33 mouse cellular contexts compared by ENCODE assay signal in genomic region chr10:34053987-34054386, GRCm38 (mm10). TPM values are rescaled to one million over a fixed set of nuclear protein-coding genes. Genes with fewer than 3 reads are reported as not detected.
A peak's percentile ranks its signal among the peaks of the same experiment; 100 is the strongest.
DNase-seq lines count a peak whose midpoint lies in the region; ATAC-seq and TF ChIP-seq lines count a peak whose summit lies in the region.
"Had no signal": no experiment of that assay in that cellular context is flagged by ENCODE, and none has a peak within 500 bp of the region (broad histone marks: within the 10 kb centered on the region; RNA-seq: fewer than 3 reads in every experiment).

No protein-coding gene starts in this region.

- no peaks in the 10 kb centered on the region for H3K36me3 ChIP-seq in kidney, postnatal 0 days (ENCODE audit: insufficient read depth, low read length)
- H3K36me3 ChIP-seq in kidney, adult 2 months (ENCODE audit: control insufficient read depth, insufficient read depth, low read length) = no peaks in the 10 kb centered on the region
- no peaks in the 10 kb centered on the region for H3K36me3 ChIP-seq in stomach, embryonic 14.5 days (ENCODE audit: control insufficient read depth, insufficient read depth, low read length)
- no peaks in the 10 kb centered on the region for H3K36me3 ChIP-seq in stomach, postnatal 0 days (ENCODE audit: control insufficient read depth, insufficient read depth, low read length)
- H3K36me3 ChIP-seq in MEL (ENCODE audit: control insufficient read depth in 1 of 2, insufficient read depth in 2 of 2, low read length in 2 of 2) = no peaks in the 10 kb centered on the region
- H3K36me3 ChIP-seq: embryonic facial prominence, embryonic 10.5 days; embryonic facial prominence, embryonic 13.5 days; forebrain, embryonic 12.5 days; forebrain, embryonic 15.5 days; G1E; heart, embryonic 12.5 days; heart, embryonic 15.5 days; hindbrain, embryonic 12.5 days; hindbrain, embryonic 15.5 days had no signal

- no peak overlapping the region for H3K27ac ChIP-seq in kidney, postnatal 0 days
- H3K27ac ChIP-seq in kidney, adult 2 months (ENCODE audit: insufficient read depth, low read depth, low read length) = no peak overlapping the region
- no peak overlapping the region for H3K27ac ChIP-seq in stomach, embryonic 14.5 days (ENCODE audit: low read length)
- H3K27ac ChIP-seq in stomach, postnatal 0 days (replicated peaks) = no peak overlapping the region
- no peak overlapping the region for H3K27ac ChIP-seq in MEL (ENCODE audit: control insufficient read depth, low read depth, low read length)
- H3K27ac ChIP-seq: embryonic facial prominence, embryonic 10.5 days; embryonic facial prominence, embryonic 13.5 days; forebrain, embryonic 12.5 days; forebrain, embryonic 15.5 days; heart, embryonic 15.5 days; hindbrain, embryonic 12.5 days; hindbrain, embryonic 15.5 days had no signal

- WGBS in kidney, postnatal 0 days = 64% methylated on average over 2 of the region's 2 CpGs
- WGBS in kidney, adult 2 months = 78% methylated on average over 2 of the region's 2 CpGs
- 48% methylated on average over 2 of the region's 2 CpGs for WGBS in stomach, embryonic 14.5 days
- WGBS in stomach, postnatal 0 days = 66% methylated on average over 2 of the region's 2 CpGs

- intact Hi-C loops in heart, postnatal 14 days (cut with DNase I) = no loop called here

- TF ChIP-seq EP300 in stomach, postnatal 0 days (optimal IDR thresholded peaks at IDR 0.05) = no peak
- TF ChIP-seq EP300 in MEL (IDR thresholded peaks at IDR 0.05; ENCODE audit: low read depth in 1 of 2, low read length in 2 of 2) = no peak

- ATAC-seq in kidney, postnatal 0 days (replicated peaks; ENCODE audit: low FRiP score, low read depth) = no peak
- peak; percentile 49; the same call in 1 of the 2 replicates for ATAC-seq in stomach, embryonic 14.5 days (ENCODE audit: insufficient number of reproducible peaks, insufficient read depth, low FRiP score, low read depth)
- no peak for ATAC-seq in stomach, postnatal 0 days (ENCODE audit: low FRiP score, low TSS enrichment)
- ATAC-seq in hematopoietic stem cell, adult 5-6 weeks (replicated peaks in 1 of 2; ENCODE audit: insufficient read depth in 1 of 2, low FRiP score in 2 of 2, low TSS enrichment in 1 of 2, low read depth in 1 of 2, poor library complexity in 2 of 2, severe bottlenecking in 2 of 2) = peak; percentile 66 to 71
- ATAC-seq: forebrain, embryonic 15.5 days had no signal

- H3K9ac ChIP-seq in kidney, postnatal 0 days (ENCODE audit: low read depth, low read length) = no peak overlapping the region
- no peak overlapping the region for H3K9ac ChIP-seq in stomach, embryonic 14.5 days (replicated peaks; ENCODE audit: low read depth, low read length)
- H3K9ac ChIP-seq in stomach, postnatal 0 days (ENCODE audit: low read length) = no peak overlapping the region
- no peak overlapping the region for H3K9ac ChIP-seq in MEL (ENCODE audit: control insufficient read depth, low read depth, low read length, poor library complexity, severe bottlenecking)
- H3K9ac ChIP-seq: embryonic facial prominence, embryonic 13.5 days; forebrain, embryonic 12.5 days; forebrain, embryonic 15.5 days; heart, embryonic 12.5 days; heart, embryonic 15.5 days; hindbrain, embryonic 12.5 days; hindbrain, embryonic 15.5 days had no signal

- TF ChIP-seq RAD21 in MEL (IDR thresholded peaks at IDR 0.05; ENCODE audit: low read depth, low read length) = no peak

- no peak for TF ChIP-seq CTCF in kidney, postnatal 0 days (IDR thresholded peaks at IDR 0.05; ENCODE audit: low read depth)
- TF ChIP-seq CTCF in kidney, adult 2 months (conservative IDR thresholded peaks at IDR 0.05; ENCODE audit: insufficient read depth, insufficient read length, low read depth, low read length) = no peak
- TF ChIP-seq CTCF in stomach, postnatal 0 days (IDR thresholded peaks at IDR 0.05; ENCODE audit: low read depth) = no peak
- no peak for TF ChIP-seq CTCF in MEL (IDR thresholded peaks at IDR 0.05 in 2 of 3, conservative IDR thresholded peaks at IDR 0.05 in 1 of 3; ENCODE audit: control insufficient read depth in 1 of 3, insufficient read depth in 1 of 3, low read depth in 2 of 3, low read length in 3 of 3, poor library complexity in 1 of 3, severe bottlenecking in 1 of 3)

- H3K27me3 ChIP-seq in kidney, postnatal 0 days (ENCODE audit: insufficient read depth, low read length) = no peaks in the 10 kb centered on the region
- H3K27me3 ChIP-seq in kidney, adult 2 months (replicated peaks; ENCODE audit: control insufficient read depth, insufficient read depth, low read length) = no peaks in the 10 kb centered on the region; the same call in 1 of the 2 replicates
- H3K27me3 ChIP-seq in stomach, embryonic 14.5 days (ENCODE audit: control insufficient read depth, insufficient read depth, low read length) = no peaks in the 10 kb centered on the region
- no peaks in the 10 kb centered on the region for H3K27me3 ChIP-seq in stomach, postnatal 0 days (ENCODE audit: control insufficient read depth, insufficient read depth, low read length)
- H3K27me3 ChIP-seq in MEL (ENCODE audit: control insufficient read depth in 1 of 2, insufficient read depth in 2 of 2, low read length in 2 of 2) = no peaks in the 10 kb centered on the region; a peak in 1 of 4 replicates
- H3K27me3 ChIP-seq: CH12.LX; embryonic facial prominence, embryonic 13.5 days; forebrain, embryonic 12.5 days; forebrain, embryonic 15.5 days; heart, embryonic 12.5 days; heart, embryonic 15.5 days; hindbrain, embryonic 12.5 days; hindbrain, embryonic 15.5 days had no signal

- H3K4me3 ChIP-seq in kidney, postnatal 0 days (replicated peaks; ENCODE audit: low read depth, low read length) = no peak overlapping the region
- no peak overlapping the region for H3K4me3 ChIP-seq in kidney, adult 2 months (ENCODE audit: insufficient read depth, low read depth, low read length)
- no peak overlapping the region for H3K4me3 ChIP-seq in stomach, embryonic 14.5 days (ENCODE audit: low read depth, low read length)
- H3K4me3 ChIP-seq in stomach, postnatal 0 days (ENCODE audit: low read depth, low read length) = no peak overlapping the region
- no peak overlapping the region for H3K4me3 ChIP-seq in MEL (ENCODE audit: control insufficient read depth in 1 of 2, insufficient read depth in 1 of 2, low read depth in 2 of 2, low read length in 2 of 2)
- H3K4me3 ChIP-seq: embryonic facial prominence, embryonic 10.5 days; embryonic facial prominence, embryonic 13.5 days; erythroblast, embryonic 14.5 days; forebrain, embryonic 12.5 days; forebrain, embryonic 15.5 days; heart, embryonic 12.5 days; heart, embryonic 15.5 days; hindbrain, embryonic 12.5 days; hindbrain, embryonic 15.5 days had no signal

- no peak for TF ChIP-seq POLR2A in kidney, adult 2 months (IDR thresholded peaks at IDR 0.05; ENCODE audit: low read depth, low read length)
- no peak for TF ChIP-seq POLR2A in MEL (IDR thresholded peaks at IDR 0.05; ENCODE audit: control insufficient read depth in 1 of 2, insufficient read depth in 1 of 2, low read depth in 1 of 2, low read length in 2 of 2, poor library complexity in 1 of 2)

- DNase-seq in kidney, postnatal 0 days (ENCODE audit: low spot score) = peak; percentile 46
- DNase-seq in kidney, adult 2 months = no peak
- no peak for DNase-seq in stomach, postnatal 0 days (ENCODE audit: low spot score)
- DNase-seq in MEL (ENCODE audit: low read depth, low spot score) = peak; percentile 7
- DNase-seq in heart, postnatal 14 days = no peak
- DNase-seq: adrenal gland, adult 2 months; adrenal gland, postnatal 14 days; B cell, adult 2 months; cerebellum, adult 11 months; cerebellum, adult 2 months; cerebellum, adult 9-11 months; cerebellum, postnatal 25 days; embryo, embryonic 11 days; gastrocnemius, postnatal 25 days; heart, adult 18-20 months; heart, postnatal 10 days; heart, postnatal 4 days had no signal

- no peaks in the 10 kb centered on the region for H3K9me3 ChIP-seq in kidney, postnatal 0 days (replicated peaks; ENCODE audit: low read length)
- H3K9me3 ChIP-seq in stomach, embryonic 14.5 days (ENCODE audit: control insufficient read depth, low read depth, low read length) = no peaks in the 10 kb centered on the region
- no peaks in the 10 kb centered on the region for H3K9me3 ChIP-seq in stomach, postnatal 0 days (ENCODE audit: control insufficient read depth, low read length)
- no peaks in the 10 kb centered on the region for H3K9me3 ChIP-seq in MEL (replicated peaks; ENCODE audit: insufficient read depth, low read length)
- H3K9me3 ChIP-seq: embryonic facial prominence, embryonic 10.5 days; embryonic facial prominence, embryonic 13.5 days; forebrain, embryonic 12.5 days; forebrain, embryonic 15.5 days; G1E; heart, embryonic 12.5 days; heart, embryonic 15.5 days; hindbrain, embryonic 12.5 days; hindbrain, embryonic 15.5 days had no signal

- no peaks in the 10 kb centered on the region for H3K4me1 ChIP-seq in kidney, postnatal 0 days (replicated peaks; ENCODE audit: insufficient read depth, low read length)
- no peaks in the 10 kb centered on the region for H3K4me1 ChIP-seq in kidney, adult 2 months (ENCODE audit: control insufficient read depth, insufficient read depth, low read length)
- H3K4me1 ChIP-seq in stomach, embryonic 14.5 days (ENCODE audit: control insufficient read depth, insufficient read depth, low read length) = no peaks in the 10 kb centered on the region
- H3K4me1 ChIP-seq in stomach, postnatal 0 days (replicated peaks; ENCODE audit: control insufficient read depth, insufficient read depth) = no peaks in the 10 kb centered on the region
- H3K4me1 ChIP-seq in MEL (ENCODE audit: control insufficient read depth in 1 of 2, insufficient read depth in 2 of 2, low read length in 2 of 2) = no peaks in the 10 kb centered on the region
- H3K4me1 ChIP-seq: embryonic facial prominence, embryonic 10.5 days; embryonic facial prominence, embryonic 13.5 days; forebrain, embryonic 12.5 days; forebrain, embryonic 15.5 days; heart, embryonic 12.5 days; heart, embryonic 15.5 days; hindbrain, embryonic 12.5 days; hindbrain, embryonic 15.5 days had no signal

- no peak overlapping the region for H3K4me2 ChIP-seq in kidney, postnatal 0 days (ENCODE audit: low read length)
- H3K4me2 ChIP-seq in stomach, embryonic 14.5 days (replicated peaks; ENCODE audit: low read depth, low read length) = no peak overlapping the region
- H3K4me2 ChIP-seq in stomach, postnatal 0 days (replicated peaks; ENCODE audit: low read depth) = no peak overlapping the region
- H3K4me2 ChIP-seq: embryonic facial prominence, embryonic 13.5 days; forebrain, embryonic 12.5 days; forebrain, embryonic 15.5 days; heart, embryonic 12.5 days; heart, embryonic 15.5 days; hindbrain, embryonic 12.5 days; hindbrain, embryonic 15.5 days had no signal

- no peaks in the 10 kb centered on the region for H3K79me2 ChIP-seq in MEL (ENCODE audit: control insufficient read depth, insufficient read depth, low read length, poor library complexity)

RNA-seq across cellular contexts. Expression of gene Calhm4, which starts 9.9 kb away (rescaled TPM):
- not detected in 2 replicates for polyA plus RNA-seq in kidney, postnatal 0 days (2015; fragmentation: Nextera tagmentation; extraction: Ambion mirVana)
- polyA plus RNA-seq in kidney, adult 2 months (2012; rRNA removed) = not detected in 2 replicates
- not detected in 2 replicates for polyA plus RNA-seq in stomach, embryonic 14.5 days (2014; fragmentation: Nextera tagmentation; extraction: Ambion mirVana)
- not detected in 2 replicates for polyA plus RNA-seq in stomach, postnatal 0 days (2015; fragmentation: Nextera tagmentation; extraction: Ambion mirVana)
- total RNA-seq in MEL (2012; rRNA removed) = not detected in 2 replicates
- not detected for polyA plus RNA-seq in MEL (2012; ENCODE audit: insufficient read depth in 1 of 2, insufficient read length in 2 of 2, low read depth in 1 of 2, low replicate concordance in 2 of 2, missing spikeins in 1 of 2)
- not detected in 2 replicates for total RNA-seq in hematopoietic stem cell, adult 5-6 weeks (2017)
- total RNA-seq in heart, postnatal 14 days (2021) = not detected
- total RNA-seq: adrenal gland, adult 2 months; adrenal gland, postnatal 14 days; adrenal gland, postnatal 4 days; gastrocnemius, adult 8-10 months; gastrocnemius, postnatal 25 days; heart, adult 18-20 months; heart, postnatal 10 days; heart, postnatal 4 days had no signal
- polyA plus RNA-seq: adrenal gland, adult 2 months; cerebellum, adult 2 months; embryonic facial prominence, embryonic 10.5 days; embryonic facial prominence, embryonic 13.5 days; erythroblast, embryonic 14.5 days; forebrain, embryonic 12.5 days; forebrain, embryonic 15.5 days; G1E; gonadal fat pad, adult 2 months; heart, embryonic 12.5 days; heart, embryonic 15.5 days; hindbrain, embryonic 12.5 days; hindbrain, embryonic 15.5 days had no signal

RNA-seq across cellular contexts. Expression of gene Trappc3l, which starts 16.6 kb away (rescaled TPM):
- polyA plus RNA-seq in kidney, postnatal 0 days (2015; fragmentation: Nextera tagmentation; extraction: Ambion mirVana) = not detected in 2 replicates
- not detected in 2 replicates for polyA plus RNA-seq in kidney, adult 2 months (2012; rRNA removed)
- polyA plus RNA-seq in stomach, embryonic 14.5 days (2014; fragmentation: Nextera tagmentation; extraction: Ambion mirVana) = not detected in 2 replicates
- not detected in 2 replicates for polyA plus RNA-seq in stomach, postnatal 0 days (2015; fragmentation: Nextera tagmentation; extraction: Ambion mirVana)
- not detected in 2 replicates for total RNA-seq in MEL (2012; rRNA removed)
- polyA plus RNA-seq in MEL (2012; ENCODE audit: insufficient read depth in 1 of 2, insufficient read length in 2 of 2, low read depth in 1 of 2, low replicate concordance in 2 of 2, missing spikeins in 1 of 2) = not detected
- not detected in 2 replicates for total RNA-seq in hematopoietic stem cell, adult 5-6 weeks (2017)
- total RNA-seq in heart, postnatal 14 days (2021) = not detected
- total RNA-seq: adrenal gland, adult 2 months; adrenal gland, postnatal 14 days; adrenal gland, postnatal 4 days; CH12.LX; G1E; gastrocnemius, adult 8-10 months; gastrocnemius, postnatal 25 days; heart, adult 18-20 months; heart, postnatal 10 days; heart, postnatal 4 days had no signal
- polyA plus RNA-seq: adrenal gland, adult 2 months; cerebellum, adult 2 months; embryonic facial prominence, embryonic 10.5 days; embryonic facial prominence, embryonic 13.5 days; erythroblast, embryonic 14.5 days; forebrain, embryonic 12.5 days; forebrain, embryonic 15.5 days; G1E; gonadal fat pad, adult 2 months; heart, embryonic 12.5 days; heart, embryonic 15.5 days; hindbrain, embryonic 12.5 days; hindbrain, embryonic 15.5 days had no signal

RNA-seq across cellular contexts. Expression of gene Rwdd1, which starts 34.6 kb away (rescaled TPM):
- polyA plus RNA-seq in kidney, postnatal 0 days (2015; fragmentation: Nextera tagmentation; extraction: Ambion mirVana) = 142 and 147 TPM in 2 replicates
- polyA plus RNA-seq in kidney, adult 2 months (2012; rRNA removed) = 31.6 and 32.1 TPM in 2 replicates
- polyA plus RNA-seq in stomach, embryonic 14.5 days (2014; fragmentation: Nextera tagmentation; extraction: Ambion mirVana) = 134 and 137 TPM in 2 replicates
- 104 and 109 TPM in 2 replicates for polyA plus RNA-seq in stomach, postnatal 0 days (2015; fragmentation: Nextera tagmentation; extraction: Ambion mirVana)
- 137 and 157 TPM in 2 replicates for total RNA-seq in MEL (2012; rRNA removed)
- 100 to 1,000 TPM in 1 of 2 experiments, not detected in 1; 114 TPM for polyA plus RNA-seq in MEL (2012; ENCODE audit: insufficient read depth in 1 of 2, insufficient read length in 2 of 2, low read depth in 1 of 2, low replicate concordance in 2 of 2, missing spikeins in 1 of 2)
- total RNA-seq in hematopoietic stem cell, adult 5-6 weeks (2017) = 115 and 176 TPM in 2 replicates
- 100 to 1,000 TPM in 1 of 2 experiments, 10 to 100 TPM in 1; 96.1 to 101 TPM for total RNA-seq in heart, postnatal 14 days (2021)

RNA-seq across cellular contexts. Expression of gene Calhm5, which starts 42.3 kb away (rescaled TPM):
- polyA plus RNA-seq in kidney, postnatal 0 days (2015; fragmentation: Nextera tagmentation; extraction: Ambion mirVana) = 0.56 and 0.57 TPM in 2 replicates
- 0.25 and 0.27 TPM in 2 replicates for polyA plus RNA-seq in kidney, adult 2 months (2012; rRNA removed)
- 0.76 and 0.95 TPM in 2 replicates for polyA plus RNA-seq in stomach, embryonic 14.5 days (2014; fragmentation: Nextera tagmentation; extraction: Ambion mirVana)
- polyA plus RNA-seq in stomach, postnatal 0 days (2015; fragmentation: Nextera tagmentation; extraction: Ambion mirVana) = 2.4 and 2.5 TPM in 2 replicates
- total RNA-seq in MEL (2012; rRNA removed) = not detected in 2 replicates
- polyA plus RNA-seq in MEL (2012; ENCODE audit: insufficient read depth in 1 of 2, insufficient read length in 2 of 2, low read depth in 1 of 2, low replicate concordance in 2 of 2, missing spikeins in 1 of 2) = not detected
- total RNA-seq in hematopoietic stem cell, adult 5-6 weeks (2017) = not detected in 2 replicates
- under 1 TPM; 0.51 to 0.60 TPM for total RNA-seq in heart, postnatal 14 days (2021)
- polyA plus RNA-seq: erythroblast, embryonic 14.5 days; G1E had no signal

Comparison
In these comparisons a context has a peak if more than half of its experiments do, and no peak if none do; other contexts are left out.
1. ATAC-seq: peak in stomach, embryonic 14.5 days (single experiment) and hematopoietic stem cell, adult 5-6 weeks (2 of 2); none in kidney, postnatal 0 days (single experiment) and stomach, postnatal 0 days (single experiment).
2. DNase-seq: peak in kidney, postnatal 0 days (single experiment) and MEL (single experiment); none in kidney, adult 2 months (single experiment), stomach, postnatal 0 days (single experiment) and heart, postnatal 14 days (0 of 2).